Mouse (Mus musculus) heart, embryonic 16.5 days (tissue): ENCODE measurements around the gene Rgl1. TPM values are rescaled to one million over a fixed set of nuclear protein-coding genes. Genes with fewer than 3 reads are reported as not detected.
A peak's percentile ranks its signal among the peaks of the same experiment; 100 is the strongest.

ENCODE experiments used
- ATAC-seq: fragments of 200-750 bp; cut with Nextera tagmentation; replicated peaks from 2 replicates; pipeline ENCODE4 v1.8.0; 2017; ENCODE audit warnings: moderate number of reproducible peaks; ENCODE audit not compliant: insufficient read depth, low FRiP score; ENCODE audit errors: extremely low read depth
- H3K27ac ChIP-seq: fragments of 300-500 bp; sonication (generic); 2 replicates; pipeline ENCODE4 v1.5.1; 2014; ENCODE audit warnings: mild to moderate bottlenecking, low read length, control low read depth, moderate library complexity
- H3K27me3 ChIP-seq: fragments of 300-500 bp; sonication (generic); 2 replicates; pipeline ENCODE4 v1.6.1; 2014; ENCODE audit warnings: low read length, mixed read lengths; ENCODE audit not compliant: control insufficient read depth, insufficient read depth
- H3K36me3 ChIP-seq: fragments of 300-500 bp; sonication (generic); 2 replicates; pipeline ENCODE4 v1.6.1; 2014; ENCODE audit not compliant: control insufficient read depth, insufficient read depth
- H3K4me1 ChIP-seq: fragments of 300-500 bp; sonication (generic); 2 replicates; pipeline ENCODE4 v1.6.1; 2014; ENCODE audit warnings: low read length, mixed read lengths; ENCODE audit not compliant: control insufficient read depth, insufficient read depth
- H3K4me2 ChIP-seq: fragments of 300-500 bp; sonication (generic); 2 replicates; pipeline ENCODE4 v1.6.1; 2014; ENCODE audit warnings: low read depth, mild to moderate bottlenecking, control low read depth, low read length
- H3K4me3 ChIP-seq: fragments of 300-500 bp; sonication (generic); 2 replicates; pipeline ENCODE4 v1.5.1; 2014; ENCODE audit warnings: mild to moderate bottlenecking, control low read depth, low read length
- H3K9ac ChIP-seq: fragments of 300-500 bp; sonication (generic); 2 replicates; pipeline ENCODE4 v1.6.1; 2014; ENCODE audit warnings: low read length, control low read depth
- H3K9me3 ChIP-seq: fragments of 300-500 bp; sonication (generic); replicated peaks from 2 replicates; pipeline ENCODE4 v1.6.1; 2016; ENCODE audit warnings: low read length; ENCODE audit not compliant: control insufficient read depth
- WGBS: fragments of 180-500 bp; shearing (Covaris S2); extraction: QIAGEN DNeasy Blood & Tissue Kit; methylation state at CpG from one replicate; pipeline ENCODE4 v1.1.7; 2014; 5-methylcytosine and 5-hydroxymethylcytosine counted together
- polyA plus RNA-seq: library from polyadenylated mRNA; unstranded; fragments of >200 nt; fragmentation: Nextera tagmentation; extraction: Ambion mirVana; gene quantifications from 2 replicates; pipeline ENCODE4 v1.2.1, GENCODE M21; 2015

Gene Rgl1
- polyA plus RNA-seq, 1 experiment from 2014 or later: 61.0 TPM

DNA sequence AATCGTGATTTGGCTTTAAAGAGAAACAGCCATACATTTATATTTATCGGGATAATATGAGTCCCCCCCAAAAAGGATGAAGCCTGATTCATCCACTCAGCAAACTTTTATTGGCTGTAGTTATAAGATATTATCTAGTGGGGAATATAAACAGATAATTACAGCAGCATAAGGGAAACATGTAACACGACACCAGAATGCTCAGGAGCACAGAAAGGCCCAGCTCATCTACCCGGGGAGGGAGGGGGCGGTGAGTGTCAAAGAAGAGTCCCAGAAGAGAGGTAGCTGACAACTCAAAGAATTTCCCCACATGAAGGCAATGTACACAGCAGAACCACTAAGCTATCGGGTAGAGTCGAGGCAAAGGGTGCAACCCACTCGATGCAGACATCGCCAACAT, 146.8 kb downstream of the Rgl1 start:
- Histone ChIP-seq H3K27me3 (no peaks in the 10 kb centered on the region), H3K4me3 (no peak overlapping the region), H3K4me2 (peak overlapping the region; percentile 28), H3K27ac (peak overlapping the region; percentile 83), H3K9me3 (peaks cover 5% of the 10 kb centered on the region; the same call in 1 of the 2 replicates), H3K9ac (peak overlapping the region; percentile 26; the same call in 1 of the 2 replicates), H3K36me3 (peaks cover 19% of the 10 kb centered on the region), H3K4me1 (peaks cover 72% of the 10 kb centered on the region)
- WGBS: 38% methylated on average over 9 of the region's 9 CpGs
- ATAC-seq: no peak

DNA sequence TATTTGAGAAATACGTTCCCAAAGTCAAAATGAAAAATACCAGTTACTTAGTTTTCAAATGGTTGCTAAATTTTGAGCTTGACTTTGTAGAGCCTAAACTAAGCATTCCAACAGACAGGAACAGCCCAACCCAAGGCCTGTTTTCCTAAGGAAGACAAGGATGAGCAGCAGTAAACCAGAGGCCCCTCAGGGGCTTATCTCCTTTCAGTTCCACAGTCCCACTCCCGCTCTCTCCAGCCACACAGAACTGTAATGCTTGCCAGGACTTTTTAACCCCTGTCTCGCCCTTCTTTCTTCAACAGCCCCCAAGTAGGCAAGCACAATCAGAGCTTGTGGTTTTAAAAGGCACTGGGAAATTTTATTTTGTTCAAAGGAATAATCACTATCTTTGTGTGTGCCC, 147.3 kb downstream of the Rgl1 start:
- 51% methylated on average over 3 of the region's 3 CpGs for WGBS
- Histone ChIP-seq H3K4me2 (no peak overlapping the region), H3K9ac (no peak overlapping the region), H3K4me1 (peaks cover 73% of the 10 kb centered on the region), H3K9me3 (peaks cover 5% of the 10 kb centered on the region; the same call in 1 of the 2 replicates), H3K36me3 (peaks cover 19% of the 10 kb centered on the region), H3K27me3 (no peaks in the 10 kb centered on the region), H3K4me3 (no peak overlapping the region), H3K27ac (peak overlapping the region; percentile 10)
- no peak for ATAC-seq

DNA sequence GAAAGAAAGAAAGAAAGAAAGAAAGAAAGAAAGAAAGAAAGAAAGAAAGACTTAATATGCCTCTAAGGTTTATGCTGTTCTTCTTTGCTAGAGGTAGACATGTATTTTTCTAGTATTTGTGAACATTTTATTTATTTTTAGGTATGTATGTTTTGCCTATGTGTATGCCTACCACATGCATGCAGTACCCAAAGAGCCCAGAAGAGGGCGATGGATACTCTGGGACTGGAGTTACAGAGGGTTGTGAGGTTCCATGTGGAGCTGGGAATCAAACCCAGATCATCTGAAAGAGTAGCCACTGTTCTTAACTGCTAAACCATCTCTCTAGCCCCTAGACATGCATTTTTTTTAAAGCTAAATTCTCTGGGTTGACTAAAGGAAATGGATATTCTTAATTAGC, 147.8 kb downstream of the Rgl1 start:
- no peak overlapping the region for H3K4me2 ChIP-seq
- peaks cover 5% of the 10 kb centered on the region; the same call in 1 of the 2 replicates for H3K9me3 ChIP-seq
- no peak overlapping the region for H3K9ac ChIP-seq
- 50% methylated on average over 1 of the region's 1 CpGs for WGBS
- ATAC-seq: no peak
- H3K27ac ChIP-seq: peak overlapping the region; percentile 51
- H3K36me3 ChIP-seq: peaks cover 19% of the 10 kb centered on the region
- peaks cover 77% of the 10 kb centered on the region for H3K4me1 ChIP-seq
- H3K4me3 ChIP-seq: no peak overlapping the region
- no peaks in the 10 kb centered on the region for H3K27me3 ChIP-seq

DNA sequence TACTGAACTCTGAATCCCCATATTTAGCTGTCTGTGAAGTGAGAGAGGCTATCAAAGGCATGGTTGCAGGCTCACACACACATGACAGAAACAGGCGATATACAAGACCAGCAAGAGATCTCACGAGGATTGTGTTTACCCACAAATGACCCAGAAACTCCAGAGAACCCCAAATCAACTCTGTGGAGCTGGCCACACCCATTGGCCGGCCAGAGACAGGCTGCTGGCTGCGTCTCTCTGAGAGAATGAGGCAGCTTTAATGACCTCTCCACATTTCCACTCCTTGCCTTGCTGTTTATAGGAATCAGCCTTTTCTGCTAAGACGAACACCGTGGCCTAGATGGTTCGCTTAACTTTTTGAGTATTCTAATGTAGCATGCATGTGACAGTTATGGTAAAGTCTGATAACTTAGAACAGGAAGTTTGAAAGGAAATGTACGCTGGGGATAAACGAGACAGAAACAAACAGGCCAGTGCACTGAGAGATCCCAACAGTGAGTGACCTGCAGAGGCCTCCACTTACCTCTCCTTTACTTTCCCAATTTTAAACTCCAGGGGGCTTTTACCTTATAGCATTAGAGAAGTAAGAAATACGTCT, 148.3 kb downstream of the Rgl1 start:
- Histone ChIP-seq H3K4me2 (no peak overlapping the region), H3K4me3 (no peak overlapping the region), H3K27ac (peak overlapping the region; percentile 74), H3K36me3 (peaks cover 22% of the 10 kb centered on the region), H3K9ac (peak overlapping the region; percentile 66), H3K4me1 (peaks cover 79% of the 10 kb centered on the region), H3K27me3 (no peaks in the 10 kb centered on the region), H3K9me3 (peaks cover 5% of the 10 kb centered on the region; the same call in 1 of the 2 replicates)
- no peak for ATAC-seq
- WGBS: 46% methylated on average over 10 of the region's 10 CpGs

DNA sequence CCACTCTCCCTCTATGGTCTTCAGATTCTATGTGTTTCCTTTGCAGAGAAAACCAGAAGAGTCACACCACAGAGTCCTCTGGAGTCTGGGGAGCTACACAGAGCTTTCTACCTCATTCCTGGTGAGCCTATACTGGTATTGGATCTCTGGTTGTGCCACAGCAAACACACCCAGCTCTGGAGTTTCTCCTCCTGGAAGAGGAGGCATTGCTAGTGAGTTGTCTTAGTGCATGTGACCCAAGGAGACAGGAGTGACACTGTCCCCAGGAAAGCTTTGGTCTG, 149.4 kb downstream of the Rgl1 start:
- Histone ChIP-seq H3K4me2 (no peak overlapping the region), H3K36me3 (peaks cover 28% of the 10 kb centered on the region), H3K27ac (peak overlapping the region; percentile 74), H3K4me3 (no peak overlapping the region), H3K4me1 (peaks cover 77% of the 10 kb centered on the region), H3K9me3 (peaks cover 5% of the 10 kb centered on the region; the same call in 1 of the 2 replicates), H3K27me3 (no peaks in the 10 kb centered on the region), H3K9ac (peak overlapping the region; percentile 66)
- ATAC-seq: no peak

DNA sequence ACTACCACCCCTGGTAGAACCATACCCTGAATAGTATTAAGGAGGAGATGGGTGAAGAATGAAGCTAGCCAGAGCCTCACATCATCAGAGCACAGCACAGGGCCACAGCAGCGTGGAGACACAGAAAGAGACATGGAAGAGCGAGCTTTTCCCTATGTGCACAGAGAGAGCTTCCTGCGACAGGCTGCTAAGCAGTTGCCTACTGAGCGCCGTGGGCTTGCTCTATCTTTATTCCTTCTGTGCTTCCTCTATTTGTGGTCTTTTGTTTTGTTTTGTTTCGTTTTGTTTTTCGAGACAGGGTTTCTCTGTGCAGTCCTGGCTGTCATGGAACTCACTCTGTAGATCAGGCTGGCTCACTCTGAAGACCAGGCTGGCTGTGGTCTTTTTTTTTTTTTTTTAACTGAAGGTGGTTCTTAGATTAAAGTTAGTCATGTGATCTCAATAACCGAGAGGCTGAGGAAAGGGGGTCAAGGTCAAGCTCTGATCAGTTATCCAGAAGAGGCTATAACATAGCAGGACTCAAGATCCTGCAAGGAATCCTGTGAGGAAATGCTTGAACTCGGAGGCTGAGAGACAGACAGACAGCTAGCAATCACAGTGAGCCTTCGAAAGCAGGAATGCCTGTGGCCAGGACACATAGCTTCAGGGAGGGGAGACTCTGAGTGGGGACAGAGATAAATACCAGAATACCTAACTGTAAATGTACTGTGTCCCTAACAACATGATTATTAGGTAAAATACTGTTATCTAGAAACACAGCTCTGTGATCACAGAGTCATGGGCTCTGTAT, 150.0 kb downstream of the Rgl1 start:
- peaks cover 28% of the 10 kb centered on the region for H3K36me3 ChIP-seq
- H3K27ac ChIP-seq: peak overlapping the region; percentile 74
- H3K4me2 ChIP-seq: no peak overlapping the region
- H3K9ac ChIP-seq: peak overlapping the region; percentile 66; the same call in 1 of the 2 replicates
- peaks cover 5% of the 10 kb centered on the region; the same call in 1 of the 2 replicates for H3K9me3 ChIP-seq
- WGBS: 61% methylated on average over 10 of the region's 10 CpGs
- H3K4me1 ChIP-seq: peaks cover 75% of the 10 kb centered on the region
- ATAC-seq: no peak
- no peak overlapping the region for H3K4me3 ChIP-seq
- no peaks in the 10 kb centered on the region for H3K27me3 ChIP-seq

DNA sequence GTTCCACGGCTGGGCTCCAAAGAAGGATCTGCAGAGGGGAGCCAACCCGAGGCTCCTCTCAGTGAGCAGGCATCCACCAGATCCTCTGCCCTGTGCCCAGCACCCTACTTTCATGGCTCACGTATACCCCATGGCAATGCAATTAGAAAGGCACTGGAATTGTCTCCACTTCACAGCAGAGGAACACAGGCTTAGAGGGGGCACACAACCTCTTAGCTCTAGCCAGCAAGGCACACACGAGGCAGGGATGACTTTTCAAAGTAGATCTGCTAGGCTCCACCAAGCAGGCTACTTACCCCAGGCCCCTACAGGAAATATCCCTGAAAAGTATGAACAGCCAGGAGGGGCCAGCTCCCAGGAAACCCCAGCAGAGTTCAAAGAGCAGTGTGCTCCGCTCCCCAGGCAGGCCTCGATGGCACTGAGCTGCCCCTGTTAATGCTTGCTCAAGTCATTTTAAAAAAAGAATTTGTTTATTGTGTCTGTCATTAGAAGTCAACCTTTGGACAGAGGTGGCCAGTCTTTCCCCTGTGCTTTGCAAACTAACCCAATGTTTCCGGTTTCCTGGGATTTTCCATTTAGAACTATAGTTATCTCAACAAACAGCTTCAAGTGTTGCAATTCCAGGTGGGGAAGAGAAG, 151.3 kb downstream of the Rgl1 start:
- H3K4me1 ChIP-seq: peaks cover 78% of the 10 kb centered on the region
- no peak overlapping the region for H3K4me2 ChIP-seq
- H3K36me3 ChIP-seq: peaks cover 28% of the 10 kb centered on the region
- no peak for ATAC-seq
- 61% methylated on average over 7 of the region's 7 CpGs for WGBS
- H3K27ac ChIP-seq: peak overlapping the region; percentile 49
- no peaks in the 10 kb centered on the region for H3K27me3 ChIP-seq
- H3K4me3 ChIP-seq: no peak overlapping the region
- peaks cover 5% of the 10 kb centered on the region; the same call in 1 of the 2 replicates for H3K9me3 ChIP-seq
- H3K9ac ChIP-seq: no peak overlapping the region

DNA sequence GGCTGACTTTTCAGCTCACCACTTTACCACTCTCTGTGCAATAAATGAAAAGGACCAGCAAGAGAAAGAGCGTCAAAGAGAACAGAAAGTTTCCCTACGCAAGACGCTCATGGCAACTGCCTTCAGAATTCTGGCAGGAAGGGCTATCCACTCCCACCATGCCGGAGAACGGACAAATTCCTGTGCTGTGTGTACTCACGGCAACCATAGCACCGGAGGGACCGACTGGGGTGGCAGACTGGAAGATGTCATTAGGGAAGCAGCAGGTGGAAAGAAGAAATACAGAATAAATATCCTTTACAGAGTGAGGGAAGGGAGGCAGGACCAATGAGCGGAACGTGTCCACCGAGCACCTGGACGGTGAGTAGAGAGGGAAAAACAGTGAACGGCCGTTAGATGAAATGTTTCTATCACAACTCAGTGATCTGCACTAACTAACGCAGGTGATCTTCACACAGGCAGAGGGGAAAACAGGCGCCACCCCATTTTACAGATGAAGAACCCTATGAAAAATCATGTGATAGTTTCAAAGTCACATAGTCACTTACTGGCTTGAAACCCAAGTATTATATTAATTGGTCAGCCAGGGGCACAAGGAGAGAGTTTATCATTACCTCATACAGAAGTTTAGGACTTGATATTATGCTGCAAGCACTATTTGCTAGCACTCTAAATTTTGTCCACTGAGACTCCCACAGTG, 152.8 kb downstream of the Rgl1 start:
- H3K4me1 ChIP-seq: peaks cover 78% of the 10 kb centered on the region
- ATAC-seq: no peak
- 68% methylated on average over 16 of the region's 16 CpGs for WGBS
- peak overlapping the region; percentile 38 for H3K27ac ChIP-seq
- no peaks in the 10 kb centered on the region for H3K9me3 ChIP-seq
- peaks cover 19% of the 10 kb centered on the region for H3K36me3 ChIP-seq
- H3K27me3 ChIP-seq: no peaks in the 10 kb centered on the region
- H3K9ac ChIP-seq: no peak overlapping the region
- H3K4me3 ChIP-seq: no peak overlapping the region
- no peak overlapping the region for H3K4me2 ChIP-seq
